Mouse (Mus musculus): ENCODE results near the gene Ophn1.

Ophn1 gene

GRCm38 (mm10) chrX:98803813-98804212, 87.0 kb downstream of the Ophn1 start:
- no peak for DNase-seq (ENCODE audit: low spot score in 2 of 2)

GRCm38 (mm10) chrX:98774247-98774950, 116.4 kb downstream of the Ophn1 start:
- DNase-seq (ENCODE audit: low spot score in 2 of 2) = no peak

DNA sequence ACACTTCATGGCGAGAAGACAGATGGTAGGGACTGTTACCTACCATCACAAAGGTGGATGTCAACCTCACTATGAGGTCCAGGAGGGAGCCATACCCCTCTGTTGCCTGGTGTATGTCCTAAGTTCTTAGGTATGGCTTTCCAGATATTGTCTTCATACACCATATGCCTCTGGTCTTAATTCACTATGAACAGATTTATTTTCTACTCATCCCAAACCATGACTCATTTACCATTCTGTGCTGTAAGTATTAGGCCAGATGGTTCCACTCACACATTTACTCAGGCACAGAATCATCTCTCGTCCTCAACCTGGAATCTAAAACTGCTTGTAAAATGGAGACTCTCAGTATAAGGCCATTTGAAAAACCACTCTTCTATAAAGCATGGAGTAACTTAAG, 135.7 kb downstream of the Ophn1 start:
- no peak for DNase-seq (ENCODE audit: low spot score in 2 of 2)

DNA sequence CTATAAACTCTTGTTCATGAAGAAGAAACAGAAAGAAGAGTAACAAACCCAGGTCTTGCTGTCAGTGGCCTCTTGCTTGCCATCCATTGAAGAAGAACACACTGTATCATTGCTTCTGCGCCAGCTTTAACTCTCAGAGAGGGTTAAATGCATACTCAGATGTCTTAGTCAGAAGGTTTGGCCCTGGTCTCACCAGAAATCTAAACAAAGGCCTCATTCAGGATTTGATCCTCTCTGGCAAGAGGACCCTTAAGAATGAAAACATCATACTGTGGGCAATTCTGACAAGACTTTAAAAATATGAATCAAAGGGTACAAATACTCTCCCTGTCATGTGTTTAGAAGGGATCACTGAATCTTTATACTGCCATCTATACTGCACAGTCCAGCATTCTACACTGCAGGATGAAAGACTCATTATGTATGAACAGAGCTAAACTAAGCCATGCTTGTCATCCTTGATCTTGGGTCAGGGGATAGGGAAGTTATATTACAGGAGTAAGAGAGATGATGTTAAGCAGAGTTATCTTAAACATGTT, 139.5 kb downstream of the Ophn1 start:
- no peak for DNase-seq (ENCODE audit: low spot score in 2 of 2)

DNA sequence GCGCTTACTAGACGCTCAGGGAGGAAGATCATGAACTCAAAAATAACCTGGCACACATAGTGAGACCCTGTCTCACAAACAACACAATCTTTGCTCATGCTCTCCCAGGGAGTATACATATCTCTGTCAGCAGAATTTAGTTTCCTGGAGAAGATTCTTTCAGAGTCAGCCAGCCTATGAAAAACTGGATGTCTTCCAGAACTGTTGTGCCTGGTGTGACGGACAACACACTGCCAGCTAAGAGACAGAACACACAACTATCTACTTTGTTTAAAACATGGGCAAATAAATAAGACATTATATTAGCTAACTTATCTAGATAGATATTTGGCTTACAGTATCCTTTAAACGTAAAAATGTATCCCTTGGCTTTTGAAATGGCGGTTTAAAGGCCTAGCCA, 154.1 kb downstream of the Ophn1 start:
- DNase-seq (ENCODE audit: low spot score in 2 of 2) = no peak

DNA sequence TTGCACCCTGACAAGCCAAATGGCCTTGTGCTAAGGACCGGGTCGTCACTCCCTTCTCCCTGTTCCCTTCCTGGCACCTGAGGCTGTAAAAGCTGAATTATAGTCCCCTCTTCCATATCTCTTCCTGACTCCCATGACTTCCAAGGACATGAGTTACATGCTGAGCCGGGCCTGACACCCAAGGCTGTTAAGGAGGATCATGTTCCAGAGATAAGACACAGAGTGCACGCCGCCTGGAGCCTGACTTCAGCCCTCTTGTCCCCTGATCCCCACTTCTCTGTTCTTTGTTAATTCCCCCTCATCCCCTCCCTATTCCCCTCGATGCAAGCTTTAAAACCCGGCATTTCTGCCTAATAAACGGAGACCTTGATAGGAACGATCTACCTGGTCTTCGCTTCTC, 167.8 kb downstream of the Ophn1 start:
- DNase-seq (ENCODE audit: low spot score in 2 of 2) = no peak

DNA sequence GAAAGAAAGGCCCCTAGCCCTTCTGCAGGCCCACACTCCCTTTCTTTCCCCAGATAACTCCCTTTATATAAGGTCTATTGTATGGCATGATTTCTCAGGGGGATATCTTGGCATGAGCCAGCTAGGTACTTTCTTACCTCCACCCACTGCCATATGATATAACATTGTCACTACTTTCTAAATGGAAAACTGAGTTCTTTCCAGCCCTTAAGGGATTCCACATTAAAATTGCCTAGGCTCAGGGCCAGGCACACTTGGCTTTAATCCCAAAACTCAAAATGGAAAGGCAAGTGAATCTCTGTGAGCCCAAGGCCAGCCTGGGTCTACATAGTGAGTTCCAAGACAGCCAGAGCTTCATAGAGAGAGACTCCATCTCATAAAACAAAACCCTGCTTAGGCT, 183.1 kb downstream of the Ophn1 start:
- DNase-seq (ENCODE audit: low spot score in 2 of 2) = no peak

GRCm38 (mm10) chrX:98701635-98702034, 189.2 kb downstream of the Ophn1 start:
- peak in 1 of 2 experiments; percentile 36 for DNase-seq (ENCODE audit: low spot score in 2 of 2)

GRCm38 (mm10) chrX:98682603-98683002, 208.2 kb downstream of the Ophn1 start:
- DNase-seq (ENCODE audit: low spot score in 2 of 2) = no peak

DNA sequence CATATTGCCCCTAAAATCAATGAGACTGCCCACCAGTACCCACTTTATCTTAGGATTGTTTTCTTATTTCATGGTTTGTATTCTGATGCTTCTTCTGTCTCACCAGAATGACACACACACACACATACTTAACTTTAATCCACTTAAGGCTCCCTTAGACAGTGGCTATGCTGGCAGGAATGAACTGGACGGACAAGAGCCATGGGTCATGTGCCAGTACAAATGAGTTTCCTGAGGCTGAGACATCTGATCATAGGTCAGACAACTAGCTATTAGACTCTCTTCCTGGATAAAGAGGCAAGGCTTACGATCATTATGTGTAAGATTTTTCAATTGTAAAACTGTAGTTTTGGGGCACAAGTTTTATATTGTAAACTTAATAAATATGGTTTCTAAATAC, 209.5 kb downstream of the Ophn1 start:
- no peak for DNase-seq (ENCODE audit: low spot score in 2 of 2)

GRCm38 (mm10) chrX:98670988-98671387, 219.8 kb downstream of the Ophn1 start:
- no peak for DNase-seq (ENCODE audit: low spot score in 2 of 2)

DNA sequence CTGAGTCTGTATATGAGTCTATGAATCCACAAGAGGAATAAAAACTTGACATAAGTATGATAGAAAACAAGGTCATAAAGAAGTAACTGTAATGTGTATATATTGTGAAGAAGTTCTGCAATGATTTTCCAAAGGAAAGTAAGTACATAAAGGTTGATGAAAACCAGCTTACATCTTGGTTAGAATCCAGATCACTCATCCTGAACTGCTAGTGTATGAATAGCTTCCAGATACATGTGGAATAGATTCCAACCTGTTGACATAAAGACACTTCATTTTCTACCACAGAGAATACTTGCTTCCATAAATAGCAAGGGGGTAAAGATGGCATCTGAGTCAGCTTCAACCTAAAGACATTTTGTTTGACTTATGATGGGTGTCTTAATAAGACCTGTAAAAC, 239.4 kb downstream of the Ophn1 start:
- DNase-seq (ENCODE audit: low spot score in 2 of 2) = no peak

GRCm38 (mm10) chrX:98628666-98629404, 262.0 kb downstream of the Ophn1 start:
- no peak for DNase-seq (ENCODE audit: low spot score in 2 of 2)

DNA sequence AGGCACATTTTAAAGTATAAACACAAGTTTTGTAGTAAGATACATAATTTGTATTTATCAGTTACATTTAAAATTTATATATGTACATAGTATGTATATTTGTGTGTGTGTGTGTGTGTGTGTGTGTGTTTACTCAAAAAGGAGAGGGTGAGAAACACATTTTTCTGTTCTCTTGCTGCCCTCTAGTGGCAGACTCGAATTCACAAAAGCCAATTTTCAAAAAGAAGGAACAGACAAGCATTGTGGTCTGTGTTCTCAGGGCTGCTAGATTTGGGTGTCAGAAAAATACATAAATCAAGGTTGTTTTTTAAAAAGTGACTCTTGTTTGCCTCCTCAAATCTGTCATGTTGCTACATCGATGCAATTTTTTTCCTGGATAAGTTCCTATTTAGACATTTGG, 272.0 kb downstream of the Ophn1 start:
- DNase-seq (ENCODE audit: low spot score in 2 of 2) = peak in 1 of 2 experiments; percentile 21

GRCm38 (mm10) chrX:98617426-98617825, 273.4 kb downstream of the Ophn1 start:
- DNase-seq (ENCODE audit: low spot score in 2 of 2) = no peak

GRCm38 (mm10) chrX:98574201-98574600, 316.6 kb downstream of the Ophn1 start:
- no peak for DNase-seq (ENCODE audit: low spot score in 2 of 2)

GRCm38 (mm10) chrX:98546458-98546857, 344.4 kb downstream of the Ophn1 start:
- DNase-seq (ENCODE audit: low spot score in 2 of 2) = no peak

- DNase-seq (ENCODE audit: low spot score in 2 of 2) = no peak
These were observed 375.5 kb downstream of the Ophn1 start for GRCm38 (mm10) chrX:98515329-98515728.

DNA sequence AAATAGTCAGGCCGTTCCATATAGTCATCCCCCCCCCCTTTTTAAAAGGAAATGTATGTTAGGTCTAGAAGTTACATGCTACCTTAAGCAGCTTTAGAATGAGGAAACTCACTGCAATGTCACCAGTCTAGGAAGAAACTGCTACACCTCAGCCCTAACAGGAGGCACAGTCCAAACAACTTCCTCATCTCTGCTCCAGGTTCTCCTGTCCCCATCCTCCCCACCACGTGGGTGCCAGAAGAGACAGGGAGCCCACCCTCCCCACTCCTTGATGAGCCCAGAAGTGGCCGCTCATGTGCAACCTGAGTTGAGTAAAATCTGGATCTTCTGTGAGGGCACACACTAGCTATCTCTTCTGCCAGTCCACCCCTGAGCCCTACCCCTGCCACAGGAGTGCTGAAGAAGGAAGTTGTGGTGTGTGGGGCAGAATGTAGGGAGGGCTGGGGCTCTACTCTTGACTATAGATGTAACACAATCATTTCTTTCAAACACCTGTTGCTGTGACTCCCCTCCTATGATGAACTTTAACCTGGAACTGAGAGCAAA, 376.4 kb downstream of the Ophn1 start:
- no peak for DNase-seq (ENCODE audit: low spot score in 2 of 2)

Data from frontal cortex, postnatal 25 days (tissue).